Mouse (Mus musculus): ENCODE results near the gene Chpt1. TPM values are rescaled to one million over a fixed set of nuclear protein-coding genes. Genes with fewer than 3 reads are reported as not detected.

The Chpt1 gene
- total RNA-seq, 2 experiments from 2014 or later = 85.2 to 129 TPM

- intact Hi-C loops (cut with DNase I) = no loop called here
- peak; percentile 52 for DNase-seq
- Histone ChIP-seq H3K4me3 (no peak overlapping the region), H3K27ac (peak overlapping the region; percentile 76)
- TF ChIP-seq CTCF (IDR thresholded peaks at IDR 0.05) = no peak
These were observed 6.8 kb upstream of the Chpt1 start for GRCm38 (mm10) chr10:88510503-88511271.

- no peak for DNase-seq
- intact Hi-C loops (cut with DNase I) = no loop called here
- Histone ChIP-seq H3K27ac (no peak overlapping the region), H3K4me3 (no peak overlapping the region)
- no peak for TF ChIP-seq CTCF (IDR thresholded peaks at IDR 0.05)
These were observed 3.8 kb upstream of the Chpt1 start for GRCm38 (mm10) chr10:88507691-88508143.

- no peak for TF ChIP-seq CTCF (IDR thresholded peaks at IDR 0.05)
- intact Hi-C loops (cut with DNase I) = no loop called here
- Histone ChIP-seq H3K27ac (no peak overlapping the region), H3K4me3 (no peak overlapping the region)
- DNase-seq = no peak
These were observed 1.4 kb upstream of the Chpt1 start for GRCm38 (mm10) chr10:88505256-88505655.

GRCm38 (mm10) chr10:88504481-88504880 is 608 bp upstream of the Chpt1 start:
- DNase-seq = no peak
- peak overlapping the region; percentile 90 for H3K27ac ChIP-seq
- no peak for TF ChIP-seq CTCF (IDR thresholded peaks at IDR 0.05)
- intact Hi-C loops (cut with DNase I) = loop anchor here (5.0 kb wide), 1 partner anchor 122 kb away; no protein-coding TSS in a partner anchor
- peak overlapping the region; percentile 79 for H3K4me3 ChIP-seq

- no peak for TF ChIP-seq CTCF (IDR thresholded peaks at IDR 0.05)
- DNase-seq = no peak
- Histone ChIP-seq H3K27ac (peak overlapping the region; percentile 92), H3K4me3 (peak overlapping the region; percentile 79)
- intact Hi-C loops (cut with DNase I) = loop anchor here (5.0 kb wide), 1 partner anchor 121 kb away; no protein-coding TSS in a partner anchor
These were observed 954 bp downstream of the Chpt1 start for GRCm38 (mm10) chr10:88502919-88503318.

GRCm38 (mm10) chr10:88501886-88502765 is 1.7 kb downstream of the Chpt1 start:
- DNase-seq = no peak
- peak overlapping the region; percentile 92 for H3K27ac ChIP-seq
- H3K4me3 ChIP-seq = peak overlapping the region; percentile 79

GRCm38 (mm10) chr10:88501370-88501769 is 2.5 kb downstream of the Chpt1 start:
- intact Hi-C loops (cut with DNase I) = loop anchor here (5.0 kb wide), 1 partner anchor 119 kb away; no protein-coding TSS in a partner anchor
- H3K4me3 ChIP-seq = no peak overlapping the region
- DNase-seq = no peak
- no peak overlapping the region; the same call in 1 of the 2 replicates for H3K27ac ChIP-seq
- TF ChIP-seq CTCF (IDR thresholded peaks at IDR 0.05) = no peak

More at GRCm38 (mm10) chr10:88501886-88502765, 1.7 kb downstream of the Chpt1 start:
- no peak for TF ChIP-seq CTCF (IDR thresholded peaks at IDR 0.05)
- intact Hi-C loops (cut with DNase I) = loop anchor here (5.0 kb wide), 1 partner anchor 120 kb away; no protein-coding TSS in a partner anchor

- Histone ChIP-seq H3K27ac (no peak overlapping the region), H3K4me3 (no peak overlapping the region)
- no peak for DNase-seq
- TF ChIP-seq CTCF (IDR thresholded peaks at IDR 0.05) = no peak
- intact Hi-C loops (cut with DNase I) = loop anchor here (5.0 kb wide), 1 partner anchor 118 kb away; no protein-coding TSS in a partner anchor
These were observed 3.9 kb downstream of the Chpt1 start for GRCm38 (mm10) chr10:88499993-88500392.

GRCm38 (mm10) chr10:88496864-88497564 is 6.9 kb downstream of the Chpt1 start:
- Histone ChIP-seq H3K4me3 (no peak overlapping the region), H3K27ac (no peak overlapping the region)
- no peak for DNase-seq
- no peak for TF ChIP-seq CTCF (IDR thresholded peaks at IDR 0.05)
- intact Hi-C loops (cut with DNase I) = no loop called here

- Histone ChIP-seq H3K4me3 (no peak overlapping the region), H3K27ac (no peak overlapping the region)
- DNase-seq = no peak
- intact Hi-C loops (cut with DNase I) = no loop called here
- TF ChIP-seq CTCF (IDR thresholded peaks at IDR 0.05) = no peak
These were observed 8.8 kb downstream of the Chpt1 start for GRCm38 (mm10) chr10:88494959-88495587.

- no peak for TF ChIP-seq CTCF (IDR thresholded peaks at IDR 0.05)
- H3K4me3 ChIP-seq = no peak overlapping the region
- intact Hi-C loops (cut with DNase I) = no loop called here
- no peak overlapping the region for H3K27ac ChIP-seq
- DNase-seq = no peak
These were observed 11.2 kb downstream of the Chpt1 start for GRCm38 (mm10) chr10:88492658-88493057.

GRCm38 (mm10) chr10:88491632-88492031 is 12.2 kb downstream of the Chpt1 start:
- H3K4me3 ChIP-seq = no peak overlapping the region
- TF ChIP-seq CTCF (IDR thresholded peaks at IDR 0.05) = no peak
- no peak for DNase-seq
- H3K27ac ChIP-seq = no peak overlapping the region
- intact Hi-C loops (cut with DNase I) = no loop called here
